Comparison of ENCODE assay signal across 7 mouse cellular contexts in genomic region chr1:180813885-180814740, GRCm38 (mm10). TPM values are rescaled to one million over a fixed set of nuclear protein-coding genes. Genes with fewer than 3 reads are reported as not detected.
DNase-seq lines count a peak whose midpoint lies in the region; ATAC-seq lines count a peak whose summit lies in the region.

H3f3a (minus strand) TSS chr1:180813943.

- H3K4me2 ChIP-seq in intestine, embryonic 15.5 days (replicated peaks) = peak within 1 kb of the TSS; percentile 67

- H3K4me1 ChIP-seq in intestine, embryonic 15.5 days (replicated peaks) = peaks cover 3% of the 10 kb centered on the region; the same call in 1 of the 2 replicates
- peaks cover 37% of the 10 kb centered on the region for H3K4me1 ChIP-seq in megakaryocyte, embryonic 14.5 days

- H3K9me3 ChIP-seq in intestine, embryonic 15.5 days = no peaks in the 10 kb centered on the region
- H3K9me3 ChIP-seq in megakaryocyte, embryonic 14.5 days = no peaks in the 10 kb centered on the region

- peak; percentile 89 to 97 for DNase-seq in adrenal gland, adult (ENCODE audit: inconsistent age in 2 of 2, low spot score in 1 of 2)
- peak; percentile 93 to 94 for DNase-seq in cerebellum, postnatal 25 days
- peak; percentile 78 to 87 for DNase-seq in gastrocnemius, postnatal 4 days (ENCODE audit: low spot score in 2 of 2)
- peak; percentile 68 to 78 for DNase-seq in left cerebral cortex, postnatal 14 days (ENCODE audit: low spot score in 2 of 2)
- DNase-seq in spleen, adult 18-20 months = peak; percentile 86 to 92

- peak within 1 kb of the TSS; percentile 100 for H3K27ac ChIP-seq in intestine, embryonic 15.5 days

- intact Hi-C loops in left cerebral cortex, postnatal 14 days (cut with DNase I) = loop anchor here (1.0 kb wide), 1 partner anchor 36 kb away; no protein-coding TSS in a partner anchor

- H3K4me3 ChIP-seq in intestine, embryonic 15.5 days (replicated peaks) = peak within 1 kb of the TSS; percentile 96
- peak within 1 kb of the TSS; percentile 98 for H3K4me3 ChIP-seq in megakaryocyte, embryonic 14.5 days (replicated peaks)

- peak; percentile 83 for ATAC-seq in intestine, embryonic 15.5 days

- H3K9ac ChIP-seq in intestine, embryonic 15.5 days = peak within 1 kb of the TSS; percentile 100

- H3K27me3 ChIP-seq in intestine, embryonic 15.5 days (replicated peaks) = no peaks in the 10 kb centered on the region
- H3K27me3 ChIP-seq in megakaryocyte, embryonic 14.5 days (replicated peaks) = no peaks in the 10 kb centered on the region

- 0 out of 2 replicates have a peak, but pooled peaks cover 2% of the 10 kb centered on the region for H3K36me3 ChIP-seq in intestine, embryonic 15.5 days
- peaks cover 43% of the 10 kb centered on the region for H3K36me3 ChIP-seq in megakaryocyte, embryonic 14.5 days (replicated peaks; ENCODE audit: low read length)

- 3% methylated on average over 53 of the region's 69 CpGs for WGBS in intestine, embryonic 15.5 days

RNA-seq across cellular contexts. Expression of gene H3f3a, which starts in this region (rescaled TPM):
- total RNA-seq in gastrocnemius, postnatal 4 days (2021) = 100 to 1,000 TPM; 776 to 797 TPM
- 1,771 and 1,977 TPM in 2 replicates for polyA plus RNA-seq in intestine, embryonic 15.5 days (2015; fragmentation: Nextera tagmentation; extraction: Ambion mirVana)
- 100 to 1,000 TPM; 361 to 401 TPM for total RNA-seq in left cerebral cortex, postnatal 14 days (2021)
- polyA plus RNA-seq in megakaryocyte, embryonic 14.5 days (2012; ENCODE audit: insufficient read depth, low replicate concordance) = 752 and 2,061 TPM in 2 replicates

Comparison
In these comparisons a context has a peak if more than half of its experiments do, and no peak if none do; other contexts are left out.
1. Peak in every context shown above with its lines: DNase-seq, ATAC-seq, H3K4me3 ChIP-seq and H3K27ac ChIP-seq.